Mouse (Mus musculus): ENCODE results near the gene Tmem59l. TPM values are rescaled to one million over a fixed set of nuclear protein-coding genes. Genes with fewer than 3 reads are reported as not detected.

The Tmem59l gene
- polyA plus RNA-seq, 1 experiment from 2014 or later = 9.6 TPM

DNA sequence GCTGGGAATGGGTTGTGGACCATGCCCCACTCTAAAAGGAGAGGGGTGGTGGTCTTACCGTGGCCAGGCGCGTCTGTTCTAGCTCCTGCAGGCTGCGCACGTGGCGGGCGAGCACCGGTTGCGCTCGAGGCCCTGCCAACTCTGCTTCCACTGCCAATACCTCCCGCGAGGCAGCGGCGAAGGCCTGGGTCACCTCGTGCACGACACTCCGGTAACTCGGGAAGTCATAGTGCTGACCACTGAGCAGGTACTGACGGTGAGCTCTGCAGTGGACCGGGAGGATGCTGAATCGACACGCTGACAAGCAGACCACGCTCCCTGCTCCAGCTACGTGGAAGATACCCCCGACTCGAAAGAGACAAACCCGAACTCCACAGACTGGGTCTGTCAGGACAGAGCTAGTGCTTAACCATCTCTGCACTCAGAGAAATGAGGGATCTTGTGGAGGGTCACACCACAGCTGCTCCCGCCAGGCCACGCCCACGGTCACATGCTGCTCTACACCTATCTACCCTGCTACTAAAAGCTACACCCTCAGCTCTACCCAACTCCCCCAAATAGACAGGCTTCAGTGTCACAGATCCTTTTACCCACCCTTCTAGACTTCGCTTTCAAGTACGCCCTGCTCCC is 18.7 kb upstream of the Tmem59l start:
- Histone ChIP-seq H3K27ac (peak overlapping the region; percentile 96), H3K9me3 (no peaks in the 10 kb centered on the region), H3K36me3 (peaks cover 22% of the 10 kb centered on the region), H3K9ac (peak overlapping the region; percentile 82), H3K4me3 (peak overlapping the region; percentile 76), H3K27me3 (peaks cover 20% of the 10 kb centered on the region), H3K4me2 (peak overlapping the region; percentile 81), H3K4me1 (peaks cover 69% of the 10 kb centered on the region)
- 32% methylated on average over 32 of the region's 32 CpGs for WGBS
- peak; percentile 1; the same call in 1 of the 2 replicates for ATAC-seq (ENCODE audit: insufficient number of reproducible peaks, low FRiP score, low TSS enrichment, low read depth)

DNA sequence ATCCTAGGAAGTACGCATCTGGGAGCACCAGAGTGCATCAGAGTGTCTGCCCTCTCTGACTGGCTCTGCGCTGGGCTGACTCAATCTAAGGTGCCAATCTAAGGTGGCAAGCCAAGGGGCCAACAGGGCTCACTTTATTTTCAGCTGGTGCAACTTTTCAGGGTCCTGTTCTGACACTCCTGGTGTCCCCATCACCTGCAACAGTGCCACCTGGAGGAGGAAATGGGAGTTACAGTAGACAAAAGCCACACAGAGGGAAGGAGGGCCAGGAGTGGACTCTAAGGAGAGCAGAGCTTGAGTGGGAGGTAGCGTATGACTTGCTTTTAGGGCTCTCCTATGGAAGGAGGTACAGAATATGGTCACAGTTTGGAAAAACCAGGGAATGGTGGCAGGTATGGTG is 17.7 kb upstream of the Tmem59l start:
- H3K4me1 ChIP-seq = peaks cover 77% of the 10 kb centered on the region
- H3K4me3 ChIP-seq = peak overlapping the region; percentile 76
- peaks cover 30% of the 10 kb centered on the region for H3K27me3 ChIP-seq
- no peak for ATAC-seq (ENCODE audit: insufficient number of reproducible peaks, low FRiP score, low TSS enrichment, low read depth)
- 59% methylated on average over 3 of the region's 3 CpGs for WGBS
- H3K9ac ChIP-seq = no peak overlapping the region
- peak overlapping the region; percentile 73 for H3K27ac ChIP-seq
- H3K36me3 ChIP-seq = peaks cover 22% of the 10 kb centered on the region
- no peaks in the 10 kb centered on the region for H3K9me3 ChIP-seq
- H3K4me2 ChIP-seq = peak overlapping the region; percentile 81; the same call in 1 of the 2 replicates

DNA sequence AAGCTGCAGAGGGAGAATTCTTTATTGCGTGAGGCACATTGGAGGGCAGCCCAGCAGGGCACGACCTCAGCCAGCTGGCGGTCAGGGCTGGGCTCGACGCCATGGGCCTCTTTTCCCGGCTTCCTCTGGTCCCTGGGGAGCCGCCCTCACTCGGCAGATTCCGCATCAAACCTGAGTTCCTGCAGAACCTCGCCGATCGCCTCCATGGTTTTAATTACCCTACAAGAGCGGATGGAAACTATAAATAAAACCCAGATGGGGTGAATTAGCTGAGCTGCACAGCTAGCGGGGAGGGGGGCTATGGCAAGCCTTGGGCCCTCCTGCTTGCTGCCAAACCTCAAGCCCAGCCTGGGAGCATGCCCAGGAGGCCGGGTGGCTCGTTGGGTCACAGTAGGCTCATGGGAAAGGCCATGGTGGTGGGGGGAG is 17.1 kb upstream of the Tmem59l start:
- Histone ChIP-seq H3K27me3 (peaks cover 35% of the 10 kb centered on the region), H3K4me1 (peaks cover 78% of the 10 kb centered on the region), H3K4me3 (no peak overlapping the region), H3K4me2 (peak overlapping the region; percentile 36), H3K9me3 (no peaks in the 10 kb centered on the region), H3K27ac (peak overlapping the region; percentile 73), H3K36me3 (peaks cover 22% of the 10 kb centered on the region), H3K9ac (no peak overlapping the region)
- WGBS = 23% methylated on average over 16 of the region's 16 CpGs
- ATAC-seq (ENCODE audit: insufficient number of reproducible peaks, low FRiP score, low TSS enrichment, low read depth) = peak; percentile 18; the same call in 1 of the 2 replicates

DNA sequence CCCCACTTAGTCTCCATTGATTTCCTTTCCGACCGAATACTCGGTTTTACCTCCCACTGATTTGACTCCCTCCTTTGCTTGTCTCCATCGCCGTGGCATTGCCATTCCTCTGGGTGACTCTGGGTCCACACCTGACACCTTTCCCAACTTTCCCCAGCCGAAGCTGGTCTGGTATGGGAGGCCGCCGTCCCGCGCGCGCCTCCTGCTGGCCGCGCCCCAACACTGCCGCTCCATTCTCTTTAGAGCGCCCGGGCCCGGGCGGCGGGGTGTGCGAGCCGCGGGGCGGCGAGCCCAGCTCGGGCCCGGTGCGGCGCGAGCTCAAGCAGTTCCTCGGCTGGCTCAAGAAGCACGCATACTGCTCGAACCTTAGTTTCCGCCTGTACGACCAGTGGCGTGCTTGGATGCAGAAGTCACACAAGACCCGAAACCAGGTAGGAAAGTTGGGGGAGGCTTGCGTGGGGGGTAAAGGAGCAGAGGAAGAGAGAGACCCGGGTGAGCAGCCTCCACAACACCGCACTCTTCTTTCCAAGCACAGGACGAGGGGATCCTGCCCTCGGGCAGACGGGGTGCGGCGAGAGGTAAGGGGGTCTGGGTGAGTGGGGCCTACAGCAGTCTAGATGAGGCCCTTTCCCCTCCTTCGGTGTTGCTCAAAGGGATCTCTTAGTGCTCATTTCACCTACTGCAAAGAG is 16.0 kb upstream of the Tmem59l start:
- no peak for ATAC-seq (ENCODE audit: insufficient number of reproducible peaks, low FRiP score, low TSS enrichment, low read depth)
- Histone ChIP-seq H3K9ac (no peak overlapping the region), H3K4me2 (peak overlapping the region; percentile 31), H3K4me3 (peak overlapping the region; percentile 9; the same call in 1 of the 2 replicates), H3K27ac (peak overlapping the region; percentile 51), H3K4me1 (peaks cover 69% of the 10 kb centered on the region), H3K9me3 (no peaks in the 10 kb centered on the region), H3K27me3 (peaks cover 40% of the 10 kb centered on the region), H3K36me3 (peaks cover 13% of the 10 kb centered on the region)
- WGBS = 12% methylated on average over 46 of the region's 46 CpGs

DNA sequence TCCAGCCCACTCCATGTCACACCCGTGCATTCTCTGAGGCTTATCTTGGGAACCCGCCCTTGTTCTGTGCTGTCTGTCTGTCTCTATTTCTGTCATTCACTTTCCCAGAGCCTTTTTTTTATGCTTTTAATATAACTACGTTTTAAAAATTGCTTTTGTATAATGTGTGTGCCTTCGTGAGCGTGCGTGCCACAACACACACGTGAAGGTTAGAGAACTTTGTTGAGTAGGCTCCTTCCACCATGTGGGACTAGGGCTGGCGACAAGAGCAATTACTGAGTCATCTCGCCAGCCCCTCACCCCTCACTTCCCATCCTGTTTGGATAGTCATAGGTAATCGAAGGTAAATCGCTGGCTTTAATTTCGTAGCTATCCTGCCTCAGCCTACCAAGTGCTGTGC is 15.4 kb upstream of the Tmem59l start:
- H3K27me3 ChIP-seq = peaks cover 43% of the 10 kb centered on the region
- WGBS = 39% methylated on average over 12 of the region's 12 CpGs
- ATAC-seq (ENCODE audit: insufficient number of reproducible peaks, low FRiP score, low TSS enrichment, low read depth) = no peak
- peaks cover 69% of the 10 kb centered on the region for H3K4me1 ChIP-seq
- H3K9me3 ChIP-seq = no peaks in the 10 kb centered on the region
- peak overlapping the region; percentile 32 for H3K4me2 ChIP-seq
- peak overlapping the region; percentile 18; the same call in 1 of the 2 replicates for H3K27ac ChIP-seq
- no peak overlapping the region for H3K9ac ChIP-seq
- peak overlapping the region; percentile 13; the same call in 1 of the 2 replicates for H3K4me3 ChIP-seq
- H3K36me3 ChIP-seq = peaks cover 8% of the 10 kb centered on the region

DNA sequence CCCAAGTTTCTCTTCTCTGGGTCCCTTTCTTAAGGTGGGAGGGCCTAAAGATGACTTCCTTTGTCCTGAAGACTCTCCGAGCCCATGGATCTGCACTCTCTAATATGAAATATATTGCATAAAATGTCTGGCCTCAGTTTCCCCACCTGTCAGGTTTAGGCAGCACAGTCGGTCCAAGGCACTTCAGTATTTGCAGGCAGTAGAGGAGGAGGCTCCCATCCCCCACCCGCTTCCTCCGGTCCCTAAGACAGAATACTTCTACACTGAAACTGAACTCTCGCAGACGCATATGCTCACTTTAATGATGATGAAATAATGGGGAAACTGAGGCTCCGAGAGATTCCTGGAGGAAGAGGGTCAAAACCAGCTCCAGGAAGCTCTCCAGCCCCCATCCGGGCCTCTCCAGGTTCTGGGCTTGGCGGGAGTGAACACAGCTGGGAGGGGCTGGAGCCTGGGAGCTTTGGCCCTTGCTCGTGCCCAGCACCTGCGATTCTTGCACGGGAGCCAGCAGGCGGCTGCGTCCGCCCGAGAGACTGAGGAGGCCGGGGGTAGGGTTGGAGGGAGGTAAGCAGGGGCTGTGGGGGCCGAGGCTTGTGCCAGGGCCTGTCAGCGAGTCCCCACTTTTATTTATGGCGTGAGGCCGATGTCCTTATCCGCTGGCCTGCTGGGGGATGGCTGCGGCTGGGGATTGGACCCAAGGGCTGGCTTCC is 14.8 kb upstream of the Tmem59l start:
- ATAC-seq (ENCODE audit: insufficient number of reproducible peaks, low FRiP score, low TSS enrichment, low read depth) = no peak
- Histone ChIP-seq H3K4me3 (peak overlapping the region; percentile 13; the same call in 1 of the 2 replicates), H3K4me2 (peak overlapping the region; percentile 32), H3K36me3 (peaks cover 2% of the 10 kb centered on the region), H3K27me3 (peaks cover 48% of the 10 kb centered on the region), H3K27ac (0 out of 2 replicates have a peak overlapping the region, but pooled peaks have one; percentile 18), H3K9ac (no peak overlapping the region), H3K9me3 (no peaks in the 10 kb centered on the region), H3K4me1 (peaks cover 68% of the 10 kb centered on the region)
- 16% methylated on average over 23 of the region's 23 CpGs for WGBS

DNA sequence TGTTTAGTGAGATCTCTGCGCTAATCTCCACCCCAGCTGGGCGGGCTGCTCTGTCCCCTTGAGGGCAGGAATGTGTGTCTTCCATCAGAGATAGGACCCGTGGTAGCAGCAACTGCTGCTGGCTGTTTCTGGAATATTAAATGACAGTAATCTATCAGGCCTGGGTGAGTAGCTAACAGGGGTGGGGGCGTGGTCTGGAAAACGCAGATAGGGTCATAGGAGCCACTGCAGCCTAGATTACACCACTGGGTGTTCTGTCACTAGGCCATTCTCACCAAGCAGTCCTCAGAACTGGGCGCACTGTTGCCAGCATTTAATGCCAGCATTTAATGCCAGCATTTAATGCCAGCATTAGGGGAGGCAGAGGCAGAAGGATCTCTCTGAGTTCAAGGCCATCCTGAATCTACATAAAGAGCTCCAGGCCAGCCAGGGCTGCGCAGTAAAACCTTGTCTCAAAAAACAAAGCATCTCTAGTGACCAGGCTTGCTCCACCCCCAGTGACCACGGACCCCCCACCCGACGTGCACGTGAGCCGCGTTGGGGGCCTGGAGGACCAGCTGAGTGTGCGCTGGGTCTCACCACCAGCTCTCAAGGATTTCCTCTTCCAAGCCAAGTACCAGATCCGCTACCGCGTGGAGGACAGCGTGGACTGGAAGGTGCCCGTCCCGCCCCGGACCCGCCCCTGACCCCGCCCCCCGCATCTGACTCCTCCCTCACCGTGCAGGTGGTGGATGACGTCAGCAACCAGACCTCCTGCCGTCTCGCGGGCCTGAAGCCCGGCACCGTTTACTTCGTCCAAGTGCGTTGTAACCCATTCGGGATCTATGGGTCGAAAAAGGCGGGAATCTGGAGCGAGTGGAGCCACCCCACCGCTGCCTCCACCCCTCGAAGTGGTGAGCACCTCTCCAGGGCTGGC is 13.5 kb upstream of the Tmem59l start:
- H3K4me3 ChIP-seq = peak overlapping the region; percentile 10; the same call in 1 of the 2 replicates
- no peaks in the 10 kb centered on the region for H3K36me3 ChIP-seq
- H3K9me3 ChIP-seq = no peaks in the 10 kb centered on the region
- H3K27ac ChIP-seq = no peak overlapping the region
- H3K4me1 ChIP-seq = peaks cover 67% of the 10 kb centered on the region
- H3K4me2 ChIP-seq = peak overlapping the region; percentile 32
- no peak overlapping the region for H3K9ac ChIP-seq
- H3K27me3 ChIP-seq = peaks cover 60% of the 10 kb centered on the region
- 15% methylated on average over 38 of the region's 39 CpGs for WGBS
- no peak for ATAC-seq (ENCODE audit: insufficient number of reproducible peaks, low FRiP score, low TSS enrichment, low read depth)

DNA sequence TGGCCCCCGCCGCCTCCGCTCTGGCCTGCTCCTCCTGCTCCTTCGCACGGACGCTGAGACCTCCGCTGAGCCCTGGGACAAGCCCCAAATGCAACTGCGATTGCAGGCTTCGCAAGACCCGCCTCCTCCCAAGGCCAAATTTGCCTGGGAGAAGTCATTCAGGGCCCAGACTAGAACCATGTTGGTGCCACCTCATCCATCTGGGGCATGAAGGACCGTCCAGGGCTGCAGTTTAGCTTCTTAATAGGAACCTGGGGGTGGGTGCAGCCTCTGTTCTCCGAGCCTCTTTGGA is 8.6 kb upstream of the Tmem59l start:
- 15% methylated on average over 12 of the region's 12 CpGs for WGBS
- Histone ChIP-seq H3K9me3 (no peaks in the 10 kb centered on the region), H3K4me3 (peak overlapping the region; percentile 53), H3K4me2 (peak overlapping the region; percentile 89), H3K36me3 (no peaks in the 10 kb centered on the region), H3K27me3 (peaks cover 88% of the 10 kb centered on the region), H3K4me1 (peaks cover 67% of the 10 kb centered on the region), H3K27ac (peak overlapping the region; percentile 68), H3K9ac (0 out of 2 replicates have a peak overlapping the region, but pooled peaks have one; percentile 31)
- ATAC-seq (ENCODE audit: insufficient number of reproducible peaks, low FRiP score, low TSS enrichment, low read depth) = no peak

DNA sequence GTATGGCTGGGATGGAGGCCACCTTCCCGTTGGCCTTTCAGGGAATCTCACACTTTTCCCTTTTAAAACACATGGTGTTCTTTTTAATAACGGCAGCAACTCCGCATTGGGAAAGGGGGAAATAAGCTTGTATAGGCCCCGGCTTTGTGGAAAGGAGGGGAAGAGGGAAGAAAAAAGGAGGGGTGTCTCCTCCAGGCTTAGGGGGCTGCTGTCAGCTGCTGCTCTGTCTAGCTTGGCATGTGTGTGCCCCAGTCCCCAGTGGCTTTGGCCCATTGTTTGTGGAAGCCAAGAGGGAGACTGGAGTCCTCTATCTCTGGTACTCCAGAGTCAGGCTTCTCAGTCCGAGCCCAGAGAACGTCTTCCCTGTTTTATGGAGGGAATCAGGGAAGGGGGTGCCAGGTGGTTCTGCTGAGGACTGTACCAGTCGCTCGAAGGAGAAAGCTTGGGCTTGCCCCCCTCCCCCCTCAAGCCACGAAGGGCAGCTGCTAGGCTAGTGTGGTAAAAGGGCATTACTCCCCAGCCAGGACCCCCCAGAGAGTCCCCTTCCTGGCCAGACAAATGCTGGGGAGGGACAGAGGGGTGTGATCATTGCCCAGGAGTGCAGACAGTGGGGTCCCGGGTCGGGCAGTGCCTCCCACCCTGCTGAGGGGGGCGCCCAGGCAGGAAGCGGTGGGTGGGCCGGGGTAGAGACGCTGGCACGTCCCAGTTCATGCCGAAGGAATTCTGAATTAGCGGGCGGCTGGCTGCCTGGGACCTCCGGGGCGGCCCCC is 8.0 kb upstream of the Tmem59l start:
- Histone ChIP-seq H3K9me3 (no peaks in the 10 kb centered on the region), H3K27me3 (peaks cover 88% of the 10 kb centered on the region), H3K27ac (peak overlapping the region; percentile 68), H3K4me3 (peak overlapping the region; percentile 53), H3K4me2 (peak overlapping the region; percentile 89), H3K4me1 (peaks cover 67% of the 10 kb centered on the region), H3K36me3 (no peaks in the 10 kb centered on the region), H3K9ac (0 out of 2 replicates have a peak overlapping the region, but pooled peaks have one; percentile 31)
- 3% methylated on average over 18 of the region's 21 CpGs for WGBS
- no peak for ATAC-seq (ENCODE audit: insufficient number of reproducible peaks, low FRiP score, low TSS enrichment, low read depth)

DNA sequence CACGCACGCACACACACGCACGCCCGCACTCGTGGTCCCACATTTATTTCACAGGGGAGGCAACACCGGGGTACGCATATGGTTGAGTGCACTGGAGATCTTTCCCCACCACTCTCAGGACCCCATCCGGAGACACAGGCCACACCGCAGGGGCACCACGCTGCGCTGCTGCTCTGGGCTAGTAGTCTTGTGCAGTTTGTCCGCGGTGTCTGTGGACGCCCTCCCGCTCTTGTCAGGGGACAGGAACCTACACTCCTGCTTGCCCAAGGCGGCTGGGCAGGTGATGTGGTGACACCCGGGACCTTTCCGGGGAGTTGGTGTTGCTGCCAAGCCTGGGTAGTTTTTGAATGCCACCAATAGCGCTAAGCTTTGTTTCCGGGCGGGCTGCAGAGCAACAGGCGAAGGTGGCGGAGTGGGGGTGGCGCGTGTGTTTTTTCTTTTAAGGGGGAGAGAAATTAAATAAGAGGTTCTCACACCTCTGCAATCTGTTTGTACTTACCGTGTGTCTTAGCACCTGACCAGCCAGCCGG is 7.3 kb upstream of the Tmem59l start:
- Histone ChIP-seq H3K4me3 (peak overlapping the region; percentile 53), H3K27me3 (peaks cover 87% of the 10 kb centered on the region), H3K9ac (0 out of 2 replicates have a peak overlapping the region, but pooled peaks have one; percentile 21), H3K9me3 (no peaks in the 10 kb centered on the region), H3K36me3 (no peaks in the 10 kb centered on the region), H3K4me1 (peaks cover 69% of the 10 kb centered on the region), H3K4me2 (peak overlapping the region; percentile 89), H3K27ac (peak overlapping the region; percentile 68; the same call in 1 of the 2 replicates)
- WGBS = 3% methylated on average over 25 of the region's 28 CpGs
- no peak for ATAC-seq (ENCODE audit: insufficient number of reproducible peaks, low FRiP score, low TSS enrichment, low read depth)
